Mouse (Mus musculus) megakaryocyte, embryonic 14.5 days (primary cell): ENCODE data around the gene Med31.

Experiments used
- FLI1 ChIP-seq: IDR thresholded peaks from 2 replicates; pipeline ENCODE4 v1.6.1; 2012; ENCODE audit warnings: low read length, inconsistent platforms, mixed read lengths
- GATA1 ChIP-seq: IDR thresholded peaks from 3 replicates; pipeline ENCODE4 v1.6.1; 2012; ENCODE audit warnings: mixed read lengths, low read length, inconsistent platforms, borderline replicate concordance

- TF ChIP-seq GATA1 (no peak), FLI1 (no peak)
These were observed 29.9 kb upstream of the Med31 start for GRCm38 (mm10) chr11:72245196-72245753.
